Mouse (Mus musculus): Measurements from ENCODE around the gene Gm12830. TPM values are rescaled to one million over a fixed set of nuclear protein-coding genes. Genes with fewer than 3 reads are reported as not detected.

Gene Gm12830
- polyA plus RNA-seq, 1 experiment from 2014 or later, result not detected

- Histone ChIP-seq H3K27me3 (ENCODE audit: control insufficient read depth, insufficient read depth, low read length) (peaks cover 59% of the 10 kb centered on the region), H3K36me3 (ENCODE audit: control insufficient read depth, insufficient read depth, low read length) (no peaks in the 10 kb centered on the region), H3K27ac (ENCODE audit: low read depth, low read length) (no peak overlapping the region), H3K4me2 (no peak overlapping the region), H3K4me1 (ENCODE audit: control insufficient read depth, insufficient read depth, low read length) (0 out of 2 replicates have a peak, but pooled peaks cover 3% of the 10 kb centered on the region), H3K4me3 (ENCODE audit: low read depth, low read length) (no peak overlapping the region), H3K9me3 (replicated peaks; ENCODE audit: control insufficient read depth, low read length) (0 out of 2 replicates have a peak, but pooled peaks cover 2% of the 10 kb centered on the region), H3K9ac (ENCODE audit: low read depth, low read length) (no peak overlapping the region)
- 49% methylated on average over 9 of the region's 9 CpGs for WGBS (ENCODE audit: insufficient replicate concordance)
- ATAC-seq (replicated peaks; ENCODE audit: insufficient number of reproducible peaks, low FRiP score, low TSS enrichment), result no peak
Observed at GRCm38 (mm10) chr4:114841336-114841920, 19.9 kb downstream of the Gm12830 start.

DNA sequence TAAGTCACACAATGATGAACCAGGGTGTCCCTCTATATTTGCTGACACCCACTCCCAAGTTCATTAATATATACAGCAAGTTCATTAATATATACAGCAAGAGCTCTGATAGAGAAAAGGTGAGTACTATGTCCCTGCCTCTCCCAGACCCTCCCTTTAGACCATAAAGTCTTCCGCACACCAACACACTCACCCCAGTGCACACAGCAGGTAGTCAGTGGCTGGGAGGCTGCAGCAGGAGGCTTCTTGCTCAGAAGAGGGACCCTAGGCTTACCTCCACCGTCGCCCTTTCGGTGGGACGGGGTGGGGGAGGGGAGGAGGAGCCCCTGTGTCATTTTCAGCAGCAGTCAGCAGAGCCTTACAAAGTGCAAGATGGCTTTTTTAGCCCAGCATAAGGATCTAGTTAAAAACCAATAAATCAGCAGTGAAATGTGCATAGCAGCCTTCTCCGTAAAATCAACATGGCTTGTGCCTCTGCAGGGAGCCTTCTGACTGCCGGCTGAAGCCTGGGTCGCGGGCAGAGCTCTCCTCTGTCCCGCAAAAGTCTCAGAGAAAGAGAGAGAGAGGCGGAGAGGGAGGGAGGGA is 20.9 kb downstream of the Gm12830 start:
- H3K4me1 ChIP-seq (ENCODE audit: control insufficient read depth, insufficient read depth, low read length), result 0 out of 2 replicates have a peak, but pooled peaks cover 3% of the 10 kb centered on the region
- no peak overlapping the region for H3K4me3 ChIP-seq (ENCODE audit: low read depth, low read length)
- peak overlapping the region; percentile 27 for H3K4me2 ChIP-seq
- H3K9me3 ChIP-seq (replicated peaks; ENCODE audit: control insufficient read depth, low read length), result 0 out of 2 replicates have a peak, but pooled peaks cover 2% of the 10 kb centered on the region
- 6% methylated on average over 7 of the region's 11 CpGs for WGBS (ENCODE audit: insufficient replicate concordance)
- H3K36me3 ChIP-seq (ENCODE audit: control insufficient read depth, insufficient read depth, low read length), result no peaks in the 10 kb centered on the region
- no peak overlapping the region for H3K9ac ChIP-seq (ENCODE audit: low read depth, low read length)
- ATAC-seq (replicated peaks; ENCODE audit: insufficient number of reproducible peaks, low FRiP score, low TSS enrichment), result no peak
- peaks cover 62% of the 10 kb centered on the region for H3K27me3 ChIP-seq (ENCODE audit: control insufficient read depth, insufficient read depth, low read length)
- no peak overlapping the region for H3K27ac ChIP-seq (ENCODE audit: low read depth, low read length)

GRCm38 (mm10) chr4:114843097-114843721 is 21.7 kb downstream of the Gm12830 start:
- ATAC-seq (replicated peaks; ENCODE audit: insufficient number of reproducible peaks, low FRiP score, low TSS enrichment), result peak; percentile 31; the same call in 1 of the 2 replicates
- H3K27ac ChIP-seq (ENCODE audit: low read depth, low read length), result no peak overlapping the region
- H3K9ac ChIP-seq (ENCODE audit: low read depth, low read length), result no peak overlapping the region

DNA sequence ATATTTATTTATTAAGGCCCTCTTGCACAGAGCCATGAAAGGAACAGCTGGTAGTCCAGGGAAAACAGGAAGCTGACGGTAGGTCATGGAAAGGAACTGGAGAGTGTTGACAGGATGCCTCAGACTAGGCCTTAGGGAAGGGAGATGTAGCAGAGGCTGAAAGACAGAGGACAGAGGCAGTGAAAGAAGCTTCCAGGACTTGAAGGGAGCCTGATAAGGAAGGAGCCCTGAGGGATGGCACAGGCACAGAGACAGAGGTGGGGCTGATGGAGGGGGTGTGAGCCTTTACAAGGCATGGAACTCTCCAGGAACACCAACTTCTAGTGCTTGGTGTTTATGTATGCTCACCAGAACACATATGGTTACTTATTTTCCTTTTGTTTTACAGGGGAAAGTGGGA is 23.1 kb downstream of the Gm12830 start:
- 8% methylated on average over 1 of the region's 1 CpGs for WGBS (ENCODE audit: insufficient replicate concordance)
- no peaks in the 10 kb centered on the region for H3K36me3 ChIP-seq (ENCODE audit: control insufficient read depth, insufficient read depth, low read length)
- no peak overlapping the region for H3K4me2 ChIP-seq
- H3K4me1 ChIP-seq (ENCODE audit: control insufficient read depth, insufficient read depth, low read length), result 0 out of 2 replicates have a peak, but pooled peaks cover 3% of the 10 kb centered on the region
- H3K9me3 ChIP-seq (replicated peaks; ENCODE audit: control insufficient read depth, low read length), result 0 out of 2 replicates have a peak, but pooled peaks cover 2% of the 10 kb centered on the region
- ATAC-seq (replicated peaks; ENCODE audit: insufficient number of reproducible peaks, low FRiP score, low TSS enrichment), result no peak
- H3K27ac ChIP-seq (ENCODE audit: low read depth, low read length), result no peak overlapping the region
- H3K4me3 ChIP-seq (ENCODE audit: low read depth, low read length), result no peak overlapping the region
- peaks cover 51% of the 10 kb centered on the region for H3K27me3 ChIP-seq (ENCODE audit: control insufficient read depth, insufficient read depth, low read length)
- H3K9ac ChIP-seq (ENCODE audit: low read depth, low read length), result no peak overlapping the region

More at GRCm38 (mm10) chr4:114843097-114843721, 21.7 kb downstream of the Gm12830 start:
- 0 out of 2 replicates have a peak, but pooled peaks cover 2% of the 10 kb centered on the region for H3K9me3 ChIP-seq (replicated peaks; ENCODE audit: control insufficient read depth, low read length)
- 0 out of 2 replicates have a peak, but pooled peaks cover 3% of the 10 kb centered on the region for H3K4me1 ChIP-seq (ENCODE audit: control insufficient read depth, insufficient read depth, low read length)
- 1% methylated on average over 48 of the region's 51 CpGs for WGBS (ENCODE audit: insufficient replicate concordance)
- H3K4me2 ChIP-seq, result peak overlapping the region; percentile 85
- peaks cover 59% of the 10 kb centered on the region for H3K27me3 ChIP-seq (ENCODE audit: control insufficient read depth, insufficient read depth, low read length)
- H3K36me3 ChIP-seq (ENCODE audit: control insufficient read depth, insufficient read depth, low read length), result no peaks in the 10 kb centered on the region
- H3K4me3 ChIP-seq (ENCODE audit: low read depth, low read length), result peak overlapping the region; percentile 49

- no peak overlapping the region for H3K4me3 ChIP-seq (ENCODE audit: low read depth, low read length)
- H3K27me3 ChIP-seq (ENCODE audit: control insufficient read depth, insufficient read depth, low read length), result peaks cover 49% of the 10 kb centered on the region
- WGBS (ENCODE audit: insufficient replicate concordance), result 40% methylated on average over 4 of the region's 4 CpGs
- 0 out of 2 replicates have a peak, but pooled peaks cover 2% of the 10 kb centered on the region for H3K9me3 ChIP-seq (replicated peaks; ENCODE audit: control insufficient read depth, low read length)
- 0 out of 2 replicates have a peak, but pooled peaks cover 3% of the 10 kb centered on the region for H3K4me1 ChIP-seq (ENCODE audit: control insufficient read depth, insufficient read depth, low read length)
- no peak overlapping the region for H3K9ac ChIP-seq (ENCODE audit: low read depth, low read length)
- no peaks in the 10 kb centered on the region for H3K36me3 ChIP-seq (ENCODE audit: control insufficient read depth, insufficient read depth, low read length)
- no peak for ATAC-seq (replicated peaks; ENCODE audit: insufficient number of reproducible peaks, low FRiP score, low TSS enrichment)
- no peak overlapping the region for H3K27ac ChIP-seq (ENCODE audit: low read depth, low read length)
- no peak overlapping the region for H3K4me2 ChIP-seq
Observed at GRCm38 (mm10) chr4:114845622-114846021, 24.1 kb downstream of the Gm12830 start.

DNA sequence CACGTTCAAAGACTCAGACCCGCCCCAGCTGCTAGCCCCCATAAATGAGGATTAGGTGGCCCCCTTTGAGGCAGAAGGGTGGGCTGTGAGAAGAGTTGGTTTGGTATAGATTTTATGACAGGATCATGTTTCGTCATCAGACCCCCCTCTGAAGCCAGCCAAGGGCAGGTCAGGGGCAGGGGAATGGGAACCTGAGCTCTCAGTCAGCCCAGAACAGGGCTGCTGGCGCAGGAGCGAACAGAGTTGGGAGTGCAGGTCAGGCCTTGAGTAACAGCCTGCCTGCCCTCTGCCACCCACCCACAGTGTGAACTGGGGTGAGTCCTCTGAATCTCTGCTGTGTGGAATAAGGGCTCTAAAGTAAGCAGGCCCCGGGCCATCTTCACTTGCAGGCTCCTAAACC is 25.2 kb downstream of the Gm12830 start:
- Histone ChIP-seq H3K9me3 (replicated peaks; ENCODE audit: control insufficient read depth, low read length) (0 out of 2 replicates have a peak, but pooled peaks cover 2% of the 10 kb centered on the region), H3K4me1 (ENCODE audit: control insufficient read depth, insufficient read depth, low read length) (0 out of 2 replicates have a peak, but pooled peaks cover 3% of the 10 kb centered on the region), H3K4me2 (no peak overlapping the region), H3K27me3 (ENCODE audit: control insufficient read depth, insufficient read depth, low read length) (peaks cover 40% of the 10 kb centered on the region), H3K4me3 (ENCODE audit: low read depth, low read length) (no peak overlapping the region), H3K9ac (ENCODE audit: low read depth, low read length) (no peak overlapping the region), H3K36me3 (ENCODE audit: control insufficient read depth, insufficient read depth, low read length) (no peaks in the 10 kb centered on the region), H3K27ac (ENCODE audit: low read depth, low read length) (no peak overlapping the region)
- WGBS (ENCODE audit: insufficient replicate concordance), result 68% methylated on average over 6 of the region's 6 CpGs
- no peak for ATAC-seq (replicated peaks; ENCODE audit: insufficient number of reproducible peaks, low FRiP score, low TSS enrichment)

- Histone ChIP-seq H3K4me1 (ENCODE audit: control insufficient read depth, insufficient read depth, low read length) (no peaks in the 10 kb centered on the region), H3K27me3 (ENCODE audit: control insufficient read depth, insufficient read depth, low read length) (no peaks in the 10 kb centered on the region), H3K4me3 (ENCODE audit: low read depth, low read length) (no peak overlapping the region), H3K36me3 (ENCODE audit: control insufficient read depth, insufficient read depth, low read length) (no peaks in the 10 kb centered on the region), H3K9ac (ENCODE audit: low read depth, low read length) (no peak overlapping the region), H3K4me2 (no peak overlapping the region), H3K9me3 (replicated peaks; ENCODE audit: control insufficient read depth, low read length) (no peaks in the 10 kb centered on the region), H3K27ac (ENCODE audit: low read depth, low read length) (no peak overlapping the region)
- no peak for ATAC-seq (replicated peaks; ENCODE audit: insufficient number of reproducible peaks, low FRiP score, low TSS enrichment)
- 77% methylated on average over 2 of the region's 2 CpGs for WGBS (ENCODE audit: insufficient replicate concordance)
Observed at GRCm38 (mm10) chr4:114853968-114854367, 32.4 kb downstream of the Gm12830 start.

- 54% methylated on average over 5 of the region's 5 CpGs for WGBS (ENCODE audit: insufficient replicate concordance)
- Histone ChIP-seq H3K27ac (ENCODE audit: low read depth, low read length) (no peak overlapping the region), H3K36me3 (ENCODE audit: control insufficient read depth, insufficient read depth, low read length) (no peaks in the 10 kb centered on the region), H3K27me3 (ENCODE audit: control insufficient read depth, insufficient read depth, low read length) (no peaks in the 10 kb centered on the region), H3K9ac (ENCODE audit: low read depth, low read length) (no peak overlapping the region), H3K4me2 (no peak overlapping the region), H3K4me1 (ENCODE audit: control insufficient read depth, insufficient read depth, low read length) (no peaks in the 10 kb centered on the region), H3K4me3 (ENCODE audit: low read depth, low read length) (no peak overlapping the region), H3K9me3 (replicated peaks; ENCODE audit: control insufficient read depth, low read length) (no peaks in the 10 kb centered on the region)
- ATAC-seq (replicated peaks; ENCODE audit: insufficient number of reproducible peaks, low FRiP score, low TSS enrichment), result no peak
Observed at GRCm38 (mm10) chr4:114858426-114858825, 36.9 kb downstream of the Gm12830 start.

Data from heart, embryonic 11.5 days (tissue).